Mouse (Mus musculus) kidney, postnatal 0 days (tissue): ENCODE results near the gene Rpl23a. TPM values are rescaled to one million over a fixed set of nuclear protein-coding genes. Genes with fewer than 3 reads are reported as not detected.

Experiments
- ATAC-seq: fragments of 200-750 bp; cut with Nextera tagmentation; replicated peaks from 2 replicates; pipeline ENCODE4 v1.8.0; 2017; ENCODE audit warnings: low read depth, moderate number of reproducible peaks, moderate TSS enrichment, moderate library complexity; ENCODE audit not compliant: low FRiP score
- DNase-seq: peaks from one replicate; pipeline ENCODE4 v3.0.0-alpha.2; 2016; ENCODE audit warnings: low spot score
- H3K27ac ChIP-seq: fragments of 300-500 bp; sonication (generic); 2 replicates; pipeline ENCODE4 v1.5.1; 2014; ENCODE audit warnings: mild to moderate bottlenecking
- H3K27me3 ChIP-seq: fragments of 300-500 bp; sonication (generic); 2 replicates; pipeline ENCODE4 v1.6.1; 2014; ENCODE audit warnings: low read length, mixed read lengths; ENCODE audit not compliant: insufficient read depth
- H3K36me3 ChIP-seq: fragments of 300-500 bp; sonication (generic); 2 replicates; pipeline ENCODE4 v1.6.1; 2014; ENCODE audit warnings: low read length, mixed read lengths; ENCODE audit not compliant: insufficient read depth
- H3K4me1 ChIP-seq: fragments of 300-500 bp; sonication (generic); replicated peaks from 2 replicates; pipeline ENCODE4 v1.6.1; 2014; ENCODE audit warnings: antibody characterized with exemption, low read length, mixed read lengths; ENCODE audit not compliant: insufficient read depth
- H3K4me2 ChIP-seq: fragments of 300-500 bp; sonication (generic); 2 replicates; pipeline ENCODE4 v1.6.1; 2014; ENCODE audit warnings: mild to moderate bottlenecking, low read length, moderate library complexity, mixed read lengths
- H3K4me3 ChIP-seq: fragments of 300-500 bp; sonication (generic); replicated peaks from 2 replicates; pipeline ENCODE4 v1.5.1; 2014; ENCODE audit warnings: low read depth, low read length
- H3K9ac ChIP-seq: fragments of 300-500 bp; sonication (generic); 2 replicates; pipeline ENCODE4 v1.6.1; 2014; ENCODE audit warnings: low read depth, low read length
- H3K9me3 ChIP-seq: fragments of 300-500 bp; sonication (generic); replicated peaks from 2 replicates; pipeline ENCODE4 v1.6.1; 2016; ENCODE audit warnings: low read length, inconsistent platforms, mixed read lengths
- CTCF ChIP-seq: IDR thresholded peaks from 2 replicates; pipeline ENCODE4 v1.5.1; 2016; ENCODE audit warnings: antibody characterized with exemption, low read depth, mild to moderate bottlenecking, moderate library complexity
- WGBS: fragments of 180-500 bp; shearing (Covaris S2); extraction: QIAGEN DNeasy Blood & Tissue Kit; methylation state at CpG from one replicate; pipeline ENCODE4 v1.1.7; 2014; 5-methylcytosine and 5-hydroxymethylcytosine counted together
- polyA plus RNA-seq: library from polyadenylated mRNA; unstranded; fragments of >200 nt; fragmentation: Nextera tagmentation; extraction: Ambion mirVana; gene quantifications from 2 replicates; pipeline ENCODE4 v1.2.1, GENCODE M21; 2015

Gene Rpl23a
- 1,409 and 1,636 TPM in 2 replicates for polyA plus RNA-seq

DNA sequence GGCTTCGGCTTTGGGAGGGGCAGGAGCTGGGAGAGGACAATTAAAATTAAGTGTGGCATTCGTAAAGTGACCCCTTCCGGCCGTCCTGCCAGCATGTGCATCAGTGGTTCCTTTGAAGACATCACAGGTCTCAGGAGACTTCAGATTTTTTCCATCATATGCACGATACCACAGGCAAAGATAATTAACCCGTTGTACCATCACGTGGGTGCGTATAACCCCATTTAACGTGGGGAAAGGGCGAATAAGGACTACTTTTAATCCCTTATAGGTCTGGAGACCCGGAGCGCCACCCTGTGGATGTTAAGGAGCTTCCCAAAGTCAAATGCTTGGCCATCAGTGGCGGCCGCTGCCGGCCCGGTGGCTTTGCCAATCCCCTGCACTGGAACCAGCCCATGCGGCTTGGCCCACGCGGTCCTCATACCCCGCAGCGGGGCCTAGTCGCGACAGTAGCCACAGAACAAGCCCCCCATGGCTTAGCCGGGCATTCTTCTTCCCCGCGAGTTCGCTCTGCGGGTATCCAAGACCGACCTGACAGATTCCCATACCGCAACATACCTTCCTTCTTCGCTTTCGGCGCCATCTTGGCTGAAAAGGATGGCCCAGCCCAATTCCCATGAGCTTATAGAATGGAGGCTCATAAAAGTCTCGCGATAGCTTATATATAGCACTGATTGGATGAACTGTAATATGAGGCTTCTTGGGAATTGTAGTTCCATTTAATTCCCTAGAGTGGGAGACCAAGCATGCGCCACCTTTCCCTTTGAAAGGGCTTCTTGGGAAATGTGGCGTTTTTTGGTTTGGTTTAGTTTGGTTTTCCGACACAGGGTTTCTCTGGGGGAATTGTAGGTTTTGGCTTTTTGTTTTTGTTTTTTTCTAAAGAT is at the start of gene Rpl23a:
Gene Rpl23a (minus strand): TSS at position 624 of the 884 bp plus-strand sequence.
- under 1% methylated on average over 38 of the region's 38 CpGs for WGBS
- Histone ChIP-seq H3K36me3 (peaks cover 19% of the 10 kb centered on the region; the same call in 1 of the 2 replicates), H3K4me2 (peak within 1 kb of the TSS; percentile 78), H3K4me1 (peaks cover 22% of the 10 kb centered on the region), H3K27me3 (no peaks in the 10 kb centered on the region), H3K27ac (peak within 1 kb of the TSS; percentile 87), H3K4me3 (peak within 1 kb of the TSS; percentile 68), H3K9me3 (no peaks in the 10 kb centered on the region), H3K9ac (peak within 1 kb of the TSS; percentile 81)
- DNase-seq (peak; percentile 99), ATAC-seq (peak; percentile 88)
- peak; percentile 57 for TF ChIP-seq CTCF

GRCm38 (mm10) chr11:78231518-78231917 is 48.1 kb upstream of the Rpl23a start:
- WGBS = 96% methylated on average over 6 of the region's 6 CpGs
- TF ChIP-seq CTCF = no peak

GRCm38 (mm10) chr11:78223586-78223985 is 40.2 kb upstream of the Rpl23a start:
- no peak for DNase-seq

More at GRCm38 (mm10) chr11:78231518-78231917, 48.1 kb upstream of the Rpl23a start:
- Histone ChIP-seq H3K27me3 (no peaks in the 10 kb centered on the region), H3K4me3 (no peak overlapping the region), H3K4me1 (no peaks in the 10 kb centered on the region), H3K9ac (no peak overlapping the region), H3K9me3 (no peaks in the 10 kb centered on the region), H3K36me3 (peaks cover 76% of the 10 kb centered on the region), H3K27ac (no peak overlapping the region), H3K4me2 (no peak overlapping the region)
- DNase-seq = no peak
- ATAC-seq = no peak

DNA sequence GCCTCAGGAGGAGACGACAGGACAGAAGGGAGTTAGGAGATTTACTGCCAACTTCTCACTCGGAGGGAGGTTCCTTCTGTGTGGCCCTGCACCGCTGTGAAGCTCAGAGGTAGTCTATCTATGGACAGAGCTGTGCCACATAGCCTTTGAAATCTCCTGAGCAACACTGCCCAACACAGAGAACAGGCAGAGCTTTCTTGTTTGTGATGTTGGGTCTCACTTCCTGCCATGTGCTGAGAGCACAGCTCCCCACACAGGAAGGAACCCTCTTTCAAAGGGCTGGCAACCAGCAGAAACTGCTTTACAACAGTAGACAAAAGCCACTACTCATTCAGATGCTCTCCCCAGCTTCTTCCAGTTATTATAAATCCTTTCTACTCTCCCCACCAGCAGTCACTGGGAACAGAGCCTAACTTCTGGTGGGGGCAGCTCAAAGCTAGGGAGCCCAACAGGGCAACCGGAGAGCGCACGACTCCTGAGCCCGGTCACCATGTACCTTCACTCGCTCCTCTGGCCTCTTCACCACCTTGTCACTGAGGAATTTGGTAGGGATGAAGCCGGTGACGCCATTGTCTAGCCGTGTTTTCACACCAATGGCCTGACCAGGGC is 32.4 kb upstream of the Rpl23a start:
- TF ChIP-seq CTCF = no peak
- WGBS = 79% methylated on average over 11 of the region's 11 CpGs
- Histone ChIP-seq H3K27ac (no peak overlapping the region), H3K27me3 (no peaks in the 10 kb centered on the region), H3K36me3 (peaks cover 87% of the 10 kb centered on the region), H3K9me3 (no peaks in the 10 kb centered on the region), H3K4me1 (no peaks in the 10 kb centered on the region), H3K9ac (no peak overlapping the region), H3K4me2 (no peak overlapping the region), H3K4me3 (no peak overlapping the region)
- ATAC-seq (no peak), DNase-seq (no peak)

More at GRCm38 (mm10) chr11:78223586-78223985, 40.2 kb upstream of the Rpl23a start:
- Histone ChIP-seq H3K9me3 (no peaks in the 10 kb centered on the region), H3K36me3 (peaks cover 91% of the 10 kb centered on the region), H3K27ac (no peak overlapping the region), H3K9ac (no peak overlapping the region), H3K4me3 (no peak overlapping the region), H3K4me2 (no peak overlapping the region), H3K4me1 (no peaks in the 10 kb centered on the region), H3K27me3 (no peaks in the 10 kb centered on the region)
- WGBS = 90% methylated on average over 4 of the region's 4 CpGs
- ATAC-seq = no peak
- no peak for TF ChIP-seq CTCF

DNA sequence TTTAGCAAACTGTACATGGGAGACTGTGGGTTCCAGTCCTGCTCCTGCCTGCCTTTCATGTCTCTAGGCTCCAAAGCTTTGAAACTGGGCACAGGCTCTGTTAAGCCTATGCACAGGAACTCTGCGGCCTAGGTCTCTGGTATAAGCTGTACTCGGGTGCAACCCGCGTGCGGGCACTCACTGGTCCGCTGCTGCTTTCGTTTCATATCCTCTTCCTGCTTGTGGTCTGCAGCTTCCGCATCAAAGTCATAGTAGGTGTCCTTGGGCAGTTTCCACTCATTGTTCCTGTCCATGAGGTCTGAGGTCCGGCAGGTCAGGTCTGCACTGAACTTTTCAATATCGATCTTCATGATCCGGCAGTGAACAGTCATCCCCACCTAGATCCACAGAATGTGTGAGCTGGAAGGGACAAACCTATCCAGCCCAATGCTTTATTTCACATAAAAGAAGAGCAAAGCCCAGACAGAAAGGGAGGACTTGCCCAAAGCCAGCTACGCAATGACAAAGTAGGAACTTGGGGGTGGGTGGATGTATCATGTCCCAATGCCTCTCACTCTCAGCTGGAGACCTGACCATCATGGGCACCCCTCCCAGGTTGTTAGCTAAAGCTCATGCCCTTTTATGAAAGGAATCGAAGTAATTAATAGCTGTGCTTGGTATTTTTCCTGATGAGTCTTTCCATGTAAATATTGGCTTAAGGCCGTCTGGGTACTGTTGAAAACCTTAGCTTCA is 29.9 kb upstream of the Rpl23a start:
- H3K27me3 ChIP-seq = no peaks in the 10 kb centered on the region
- no peak overlapping the region for H3K4me3 ChIP-seq
- H3K9ac ChIP-seq = no peak overlapping the region
- no peaks in the 10 kb centered on the region for H3K9me3 ChIP-seq
- no peaks in the 10 kb centered on the region for H3K4me1 ChIP-seq
- no peak overlapping the region for H3K4me2 ChIP-seq
- peaks cover 88% of the 10 kb centered on the region for H3K36me3 ChIP-seq
- no peak overlapping the region for H3K27ac ChIP-seq
- 93% methylated on average over 14 of the region's 14 CpGs for WGBS
- no peak for TF ChIP-seq CTCF
- no peak for DNase-seq
- no peak for ATAC-seq

GRCm38 (mm10) chr11:78211513-78211912 is 28.1 kb upstream of the Rpl23a start:
- TF ChIP-seq CTCF = no peak
- H3K4me1 ChIP-seq = no peaks in the 10 kb centered on the region
- H3K27me3 ChIP-seq = no peaks in the 10 kb centered on the region
- no peaks in the 10 kb centered on the region for H3K9me3 ChIP-seq
- H3K4me2 ChIP-seq = no peak overlapping the region
- no peak for ATAC-seq
- H3K27ac ChIP-seq = no peak overlapping the region
- DNase-seq = no peak
- H3K36me3 ChIP-seq = peaks cover 87% of the 10 kb centered on the region
- H3K9ac ChIP-seq = no peak overlapping the region
- WGBS = 91% methylated on average over 5 of the region's 5 CpGs
- H3K4me3 ChIP-seq = no peak overlapping the region
